Mouse (Mus musculus) hindbrain, embryonic 14.5 days (tissue): ENCODE measurements around the gene Atad1. TPM values are rescaled to one million over a fixed set of nuclear protein-coding genes. Genes with fewer than 3 reads are reported as not detected.

ENCODE experiments used
- ATAC-seq: fragments of 200-750 bp; cut with Nextera tagmentation; 2 replicates; pipeline ENCODE4 v1.8.0; 2017; ENCODE audit warnings: moderate number of reproducible peaks, mild to moderate bottlenecking, moderate TSS enrichment, moderate library complexity; ENCODE audit not compliant: low FRiP score
- DNase-seq: peaks from one replicate; pipeline ENCODE4 v3.0.0-alpha.2; 2015; ENCODE audit warnings: low spot score
- H3K27ac ChIP-seq: fragments of 300-500 bp; sonication (generic); 2 replicates; pipeline ENCODE4 v1.5.1; 2014; ENCODE audit warnings: mild to moderate bottlenecking, moderate library complexity
- H3K27me3 ChIP-seq: fragments of 300-500 bp; sonication (generic); 2 replicates; pipeline ENCODE4 v1.6.1; 2014; ENCODE audit warnings: mild to moderate bottlenecking, low read length, mixed read lengths; ENCODE audit not compliant: control insufficient read depth, insufficient read depth
- H3K36me3 ChIP-seq: fragments of 300-500 bp; sonication (generic); replicated peaks from 2 replicates; pipeline ENCODE4 v1.6.1; 2014; ENCODE audit not compliant: control insufficient read depth, insufficient read depth
- H3K4me1 ChIP-seq: fragments of 300-500 bp; sonication (generic); replicated peaks from 2 replicates; pipeline ENCODE4 v1.6.1; 2014; ENCODE audit warnings: antibody characterized with exemption, low read length, mixed read lengths; ENCODE audit not compliant: control insufficient read depth, insufficient read depth
- H3K4me2 ChIP-seq: fragments of 300-500 bp; sonication (generic); replicated peaks from 2 replicates; pipeline ENCODE4 v1.6.1; 2014; ENCODE audit warnings: mild to moderate bottlenecking, moderate library complexity
- H3K4me3 ChIP-seq: fragments of 300-500 bp; sonication (generic); replicated peaks from 2 replicates; pipeline ENCODE4 v1.5.1; 2014; ENCODE audit warnings: mild to moderate bottlenecking, low read length
- H3K9ac ChIP-seq: fragments of 300-500 bp; sonication (generic); 2 replicates; pipeline ENCODE4 v1.6.1; 2014
- H3K9me3 ChIP-seq: fragments of 300-500 bp; sonication (generic); 2 replicates; pipeline ENCODE4 v1.6.1; 2016; ENCODE audit warnings: low read length; ENCODE audit not compliant: control insufficient read depth
- WGBS: fragments of 180-500 bp; shearing (Covaris S2); extraction: QIAGEN DNeasy Blood & Tissue Kit; methylation state at CpG from one replicate; pipeline ENCODE4 v1.1.7; 2014; 5-methylcytosine and 5-hydroxymethylcytosine counted together
- polyA plus RNA-seq: library from polyadenylated mRNA; unstranded; fragments of >200 nt; fragmentation: Nextera tagmentation; extraction: Ambion mirVana; gene quantifications from 2 replicates; pipeline ENCODE4 v1.2.1, GENCODE M21; 2014

Atad1 gene
- polyA plus RNA-seq, 1 experiment from 2014 or later = 128 TPM

DNA sequence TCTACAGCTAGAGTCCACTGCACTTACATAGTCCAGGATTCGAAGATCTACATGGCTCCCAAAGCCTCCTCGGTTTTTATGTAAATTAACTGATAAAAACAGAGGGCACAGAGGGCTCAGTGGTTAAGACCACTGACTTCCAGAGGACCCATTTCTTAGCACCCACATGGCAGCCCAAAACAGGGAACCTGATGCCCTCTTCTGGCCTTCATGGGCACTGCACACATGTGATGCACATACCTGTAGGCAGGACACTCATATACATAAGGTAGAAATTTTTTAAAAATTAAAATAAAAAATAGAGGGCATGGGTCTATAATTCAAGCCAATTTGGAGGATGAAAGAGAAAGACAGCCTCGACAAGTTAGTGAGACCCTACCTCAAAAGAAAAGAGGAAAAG is 95.9 kb downstream of the Atad1 start:
- Histone ChIP-seq H3K9ac (no peak overlapping the region), H3K4me1 (peaks cover 3% of the 10 kb centered on the region; the same call in 1 of the 2 replicates), H3K27me3 (no peaks in the 10 kb centered on the region), H3K36me3 (no peaks in the 10 kb centered on the region), H3K4me2 (no peak overlapping the region), H3K9me3 (no peaks in the 10 kb centered on the region), H3K4me3 (no peak overlapping the region), H3K27ac (no peak overlapping the region)
- no peak for DNase-seq
- no peak for ATAC-seq
- 89% methylated on average over 3 of the region's 3 CpGs for WGBS

DNA sequence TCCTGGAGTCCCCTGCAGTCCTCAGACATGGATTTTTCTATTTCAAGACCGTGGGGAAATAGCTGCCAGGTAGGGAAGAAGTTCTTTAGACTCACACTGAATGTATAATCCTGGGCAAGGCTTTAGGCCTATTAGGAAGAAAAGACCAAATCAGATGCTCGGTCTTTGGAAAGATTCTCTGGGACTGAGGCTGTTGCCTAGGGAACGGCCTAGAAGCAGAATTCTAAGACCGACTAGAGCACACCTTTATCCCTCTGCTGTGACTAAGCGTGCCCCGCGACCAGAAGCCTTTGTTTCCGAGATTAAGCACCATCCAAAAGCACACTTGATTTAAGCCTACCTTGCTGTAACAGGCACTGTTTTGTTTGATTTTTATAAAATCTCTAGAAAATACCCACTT is 97.6 kb downstream of the Atad1 start:
- DNase-seq (no peak), ATAC-seq (no peak)
- Histone ChIP-seq H3K4me2 (no peak overlapping the region), H3K36me3 (no peaks in the 10 kb centered on the region), H3K9ac (no peak overlapping the region), H3K27me3 (no peaks in the 10 kb centered on the region), H3K9me3 (no peaks in the 10 kb centered on the region), H3K4me3 (no peak overlapping the region), H3K4me1 (no peaks in the 10 kb centered on the region), H3K27ac (no peak overlapping the region)
- 55% methylated on average over 8 of the region's 8 CpGs for WGBS

DNA sequence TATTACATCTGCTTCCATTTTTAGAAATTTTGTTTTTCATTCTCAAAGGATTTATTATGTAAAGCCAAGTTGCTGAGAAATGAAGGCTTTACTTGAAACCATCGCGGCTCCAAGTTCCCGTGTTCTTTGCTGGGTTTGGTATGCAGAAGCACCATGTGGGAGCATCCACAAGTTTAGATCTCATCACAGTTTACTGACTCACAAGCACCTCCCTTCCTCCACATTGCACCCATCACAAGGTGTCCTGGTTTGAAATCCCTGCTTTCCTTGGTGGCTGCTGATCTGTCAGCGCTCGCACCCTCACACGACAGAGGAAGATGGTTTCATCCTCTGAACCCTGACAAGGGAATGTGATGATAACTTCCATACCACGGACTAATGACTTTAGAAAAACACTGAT is 98.1 kb downstream of the Atad1 start:
- H3K9ac ChIP-seq = no peak overlapping the region
- DNase-seq (no peak), ATAC-seq (no peak)
- H3K4me1 ChIP-seq = no peaks in the 10 kb centered on the region
- 92% methylated on average over 7 of the region's 7 CpGs for WGBS
- no peaks in the 10 kb centered on the region for H3K9me3 ChIP-seq
- H3K4me3 ChIP-seq = no peak overlapping the region
- H3K27ac ChIP-seq = no peak overlapping the region
- no peak overlapping the region for H3K4me2 ChIP-seq
- H3K27me3 ChIP-seq = no peaks in the 10 kb centered on the region
- H3K36me3 ChIP-seq = no peaks in the 10 kb centered on the region

DNA sequence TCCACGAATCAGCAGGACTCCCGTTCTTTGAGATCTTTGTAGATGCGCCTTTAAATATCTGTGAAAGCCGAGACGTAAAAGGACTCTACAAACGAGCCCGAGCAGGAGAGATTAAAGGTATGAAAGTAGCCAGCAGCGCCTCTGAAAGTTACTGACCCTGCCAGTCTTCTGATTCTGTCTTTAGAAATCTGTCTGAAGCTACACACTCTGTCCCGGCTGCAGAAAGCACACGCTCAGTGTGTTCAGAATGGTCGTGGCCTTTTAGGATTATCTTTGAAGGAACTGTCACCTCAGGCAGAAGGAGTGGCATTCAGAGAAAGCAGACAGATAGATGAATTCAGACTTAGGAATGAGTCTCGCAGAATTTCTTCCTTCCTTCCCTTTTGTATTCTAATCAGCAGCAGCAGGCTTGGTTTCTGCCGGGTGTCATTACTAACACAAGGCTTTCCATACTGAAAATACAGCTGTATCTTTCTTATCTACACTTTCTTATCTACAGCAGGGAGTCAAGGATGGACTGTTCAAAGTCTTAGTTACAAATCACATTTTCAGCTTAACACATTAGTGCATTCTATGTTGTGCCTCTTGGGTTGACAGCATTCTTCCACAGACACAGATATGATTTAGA is 101.2 kb downstream of the Atad1 start:
- Histone ChIP-seq H3K27ac (no peak overlapping the region), H3K4me2 (no peak overlapping the region), H3K4me3 (no peak overlapping the region), H3K4me1 (no peaks in the 10 kb centered on the region), H3K36me3 (no peaks in the 10 kb centered on the region), H3K9me3 (no peaks in the 10 kb centered on the region), H3K27me3 (no peaks in the 10 kb centered on the region), H3K9ac (no peak overlapping the region)
- ATAC-seq (no peak), DNase-seq (no peak)
- WGBS = 59% methylated on average over 13 of the region's 13 CpGs

DNA sequence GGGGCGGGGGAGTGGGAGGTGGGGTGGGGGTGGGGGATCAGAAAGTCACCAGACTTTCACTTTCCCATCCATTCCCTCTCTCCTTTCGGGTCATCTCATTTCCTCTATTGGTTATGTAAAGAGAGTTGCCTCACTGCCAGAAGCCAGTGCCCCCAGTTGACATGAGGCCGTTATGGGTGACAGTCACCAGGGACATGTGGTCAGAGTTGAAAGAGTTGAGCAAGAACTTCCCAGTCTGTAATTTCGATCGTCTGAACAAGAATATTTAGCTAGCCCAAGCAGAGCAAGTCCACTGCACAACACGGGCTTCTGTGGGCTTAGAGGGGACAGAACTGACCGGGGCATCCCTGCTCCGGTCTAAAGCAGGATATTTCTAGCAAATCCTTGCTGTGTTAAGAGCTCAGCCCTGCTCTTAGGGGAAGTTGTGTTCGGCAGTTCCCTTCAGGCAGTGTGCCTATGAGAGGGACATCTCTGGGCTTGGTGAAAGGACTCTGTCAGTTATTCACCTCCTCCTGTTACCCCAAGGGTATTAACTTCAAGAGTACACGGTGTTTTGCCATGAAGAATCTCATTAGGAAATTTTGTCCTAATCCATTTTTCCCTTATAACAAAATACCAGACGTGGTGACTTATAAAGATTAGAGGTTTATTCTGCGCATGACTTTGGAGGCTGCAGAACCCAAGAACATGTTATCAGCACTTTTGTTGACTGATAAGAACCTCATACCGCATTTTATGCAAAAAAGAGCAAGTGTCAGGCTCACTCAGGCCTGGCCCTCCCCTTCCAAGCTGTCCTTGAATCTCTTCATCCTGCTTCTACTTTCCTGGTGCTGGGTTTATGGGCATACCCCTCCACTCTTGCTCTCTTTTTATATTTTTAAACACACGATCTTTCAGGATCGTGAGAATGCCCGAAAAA is 102.0 kb downstream of the Atad1 start:
- ATAC-seq (no peak), DNase-seq (no peak)
- no peaks in the 10 kb centered on the region for H3K36me3 ChIP-seq
- no peaks in the 10 kb centered on the region for H3K4me1 ChIP-seq
- H3K9me3 ChIP-seq = no peaks in the 10 kb centered on the region
- H3K4me2 ChIP-seq = no peak overlapping the region
- H3K27me3 ChIP-seq = no peaks in the 10 kb centered on the region
- 76% methylated on average over 16 of the region's 16 CpGs for WGBS
- H3K9ac ChIP-seq = no peak overlapping the region
- no peak overlapping the region for H3K4me3 ChIP-seq
- no peak overlapping the region for H3K27ac ChIP-seq

DNA sequence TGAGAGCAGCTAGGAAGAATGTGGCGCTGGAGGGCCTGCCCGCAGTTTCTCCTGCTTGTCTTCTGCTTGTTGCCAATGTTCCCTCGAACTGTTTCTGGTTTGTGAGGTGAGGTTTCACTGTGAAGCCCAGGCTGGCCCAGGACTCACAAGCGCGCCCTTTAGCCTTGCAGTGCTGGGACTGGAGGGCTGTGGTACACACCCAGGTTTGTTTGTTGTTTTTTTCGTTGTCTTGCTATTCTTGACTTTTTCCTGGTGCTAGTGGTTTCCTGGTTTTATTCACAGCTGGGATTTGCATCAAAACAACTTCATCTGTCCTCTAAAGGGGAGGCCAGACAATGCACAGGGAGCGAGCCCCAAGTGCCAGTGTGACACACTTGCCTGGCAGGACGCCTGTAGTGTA is 104.7 kb downstream of the Atad1 start:
- Histone ChIP-seq H3K27me3 (no peaks in the 10 kb centered on the region), H3K4me3 (no peak overlapping the region), H3K4me2 (no peak overlapping the region), H3K4me1 (no peaks in the 10 kb centered on the region), H3K36me3 (no peaks in the 10 kb centered on the region), H3K27ac (no peak overlapping the region), H3K9ac (no peak overlapping the region), H3K9me3 (no peaks in the 10 kb centered on the region)
- DNase-seq = no peak
- WGBS = 64% methylated on average over 8 of the region's 8 CpGs
- no peak for ATAC-seq

DNA sequence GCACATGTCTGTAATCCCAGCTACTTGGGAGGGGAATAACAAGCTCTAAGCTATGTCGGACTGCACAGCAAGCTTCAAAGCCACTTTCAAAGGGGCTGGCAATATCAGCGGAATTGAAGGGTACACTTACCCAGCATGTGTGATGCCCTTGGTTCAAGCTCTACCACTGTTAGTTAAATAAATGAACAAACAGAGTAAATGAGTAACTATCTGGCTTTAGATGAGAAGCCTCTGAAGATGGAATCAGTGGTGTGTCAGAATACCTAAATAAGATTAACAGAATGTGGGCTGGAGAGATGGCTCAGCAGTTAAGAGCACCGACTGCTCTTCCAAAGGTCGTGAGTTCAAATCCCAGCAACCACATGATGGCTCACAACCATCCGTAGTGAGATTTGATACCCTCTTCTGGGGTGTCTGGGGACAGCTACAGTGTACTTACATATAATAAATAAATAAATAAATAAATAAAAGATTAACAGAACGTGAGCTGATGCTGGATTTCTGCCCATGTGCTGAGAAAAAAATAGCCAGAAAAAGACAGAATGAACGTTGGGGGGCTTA is 110.9 kb downstream of the Atad1 start:
- no peak overlapping the region for H3K9ac ChIP-seq
- H3K4me2 ChIP-seq = no peak overlapping the region
- H3K9me3 ChIP-seq = no peaks in the 10 kb centered on the region
- no peaks in the 10 kb centered on the region for H3K4me1 ChIP-seq
- no peak overlapping the region for H3K4me3 ChIP-seq
- no peaks in the 10 kb centered on the region for H3K27me3 ChIP-seq
- H3K27ac ChIP-seq = no peak overlapping the region
- 81% methylated on average over 7 of the region's 7 CpGs for WGBS
- ATAC-seq (no peak), DNase-seq (no peak)
- no peaks in the 10 kb centered on the region for H3K36me3 ChIP-seq

DNA sequence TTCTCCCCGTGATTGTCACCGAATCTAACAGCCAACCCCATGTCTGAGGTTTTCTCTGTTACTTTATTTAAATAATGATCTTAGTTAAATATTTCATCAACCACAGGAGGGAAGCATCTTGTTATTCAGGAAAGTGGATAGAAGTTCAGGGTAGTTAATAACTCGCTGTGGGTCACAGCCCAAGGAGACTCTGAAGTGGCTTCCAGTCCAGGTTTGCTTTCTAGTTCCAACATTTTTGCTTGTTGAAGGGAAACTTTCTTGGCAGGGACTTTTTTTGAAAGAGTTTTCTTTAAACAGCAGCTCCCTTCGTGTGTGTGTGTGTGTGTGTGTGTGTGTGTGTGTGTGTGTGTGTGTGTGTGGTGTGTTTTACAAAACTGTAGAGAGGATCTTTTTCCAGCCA is 112.0 kb downstream of the Atad1 start:
- H3K4me1 ChIP-seq = no peaks in the 10 kb centered on the region
- ATAC-seq = no peak
- H3K4me3 ChIP-seq = no peak overlapping the region
- H3K4me2 ChIP-seq = no peak overlapping the region
- H3K27me3 ChIP-seq = no peaks in the 10 kb centered on the region
- no peak for DNase-seq
- H3K9me3 ChIP-seq = no peaks in the 10 kb centered on the region
- no peak overlapping the region for H3K9ac ChIP-seq
- no peaks in the 10 kb centered on the region for H3K36me3 ChIP-seq
- WGBS = 87% methylated on average over 4 of the region's 4 CpGs
- no peak overlapping the region for H3K27ac ChIP-seq

DNA sequence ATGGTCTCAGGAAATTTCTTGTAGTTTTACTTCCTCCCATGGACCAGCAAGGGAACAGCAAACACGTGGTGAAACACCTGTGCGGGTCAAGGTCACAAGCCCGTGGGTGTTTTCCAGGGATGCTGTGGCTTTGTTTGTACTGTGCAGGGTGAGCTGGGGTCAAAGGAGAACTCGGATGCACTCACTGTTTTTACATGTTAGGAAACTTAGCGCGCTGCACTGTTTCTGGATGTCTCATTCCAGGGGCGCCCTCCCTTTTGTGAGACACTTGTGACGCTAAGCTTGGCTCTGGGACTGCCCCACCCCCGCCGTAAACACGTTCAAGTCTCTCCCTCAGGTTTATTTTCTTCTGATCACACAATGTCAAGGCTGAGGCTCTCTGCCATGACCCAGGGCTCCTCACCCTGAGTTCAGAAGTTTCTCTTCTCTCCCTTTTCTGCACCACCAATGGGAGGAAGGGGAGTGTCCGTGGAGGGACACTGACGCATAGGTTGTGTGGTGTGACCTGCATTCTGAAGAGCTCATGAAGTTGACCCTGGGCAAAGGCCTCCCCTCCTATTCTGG is 112.7 kb downstream of the Atad1 start:
- no peak overlapping the region for H3K4me3 ChIP-seq
- H3K36me3 ChIP-seq = no peaks in the 10 kb centered on the region
- no peaks in the 10 kb centered on the region for H3K27me3 ChIP-seq
- H3K9ac ChIP-seq = no peak overlapping the region
- DNase-seq (no peak), ATAC-seq (no peak)
- no peak overlapping the region for H3K4me2 ChIP-seq
- 72% methylated on average over 13 of the region's 13 CpGs for WGBS
- H3K9me3 ChIP-seq = no peaks in the 10 kb centered on the region
- no peaks in the 10 kb centered on the region for H3K4me1 ChIP-seq
- no peak overlapping the region for H3K27ac ChIP-seq
